Mouse (Mus musculus): ENCODE data around the gene 4933409G03Rik.
A peak's percentile ranks its signal among the peaks of the same experiment; 100 is the strongest.
"Not testable (repeated sequence)": the region's sequence is repeated elsewhere in the genome, so short reads cannot be mapped to it uniquely, and the experiment has no call there.

The 4933409G03Rik gene

GRCm38 (mm10) chr2:68582113-68582512 is at the start of gene 4933409G03Rik:
Gene 4933409G03Rik, plus strand, starts transcription at chr2:68582413.
- no peak for DNase-seq (ENCODE audit: low spot score)

- DNase-seq (ENCODE audit: low spot score) = no peak
These were observed 38.0 kb upstream of the 4933409G03Rik start for GRCm38 (mm10) chr2:68544190-68544589.

- DNase-seq (ENCODE audit: low spot score) = no peak
These were observed 21.4 kb upstream of the 4933409G03Rik start for GRCm38 (mm10) chr2:68560821-68561220.

GRCm38 (mm10) chr2:68563331-68563730 is 18.9 kb upstream of the 4933409G03Rik start:
- DNase-seq (ENCODE audit: low spot score) = peak; percentile 58

- peak; percentile 29 for DNase-seq (ENCODE audit: low spot score)
These were observed 13.9 kb upstream of the 4933409G03Rik start for GRCm38 (mm10) chr2:68568361-68568760.

- no peak for DNase-seq (ENCODE audit: low spot score)
These were observed 9.9 kb upstream of the 4933409G03Rik start for GRCm38 (mm10) chr2:68572340-68572739.

- DNase-seq (ENCODE audit: low spot score) = no peak
These were observed 10.6 kb downstream of the 4933409G03Rik start for GRCm38 (mm10) chr2:68592765-68593164.

- DNase-seq (ENCODE audit: low spot score) = not testable (repeated sequence)
These were observed 74.0 kb downstream of the 4933409G03Rik start, which contains the start of gene 4932414N04Rik for GRCm38 (mm10) chr2:68656186-68656585. Gene 4932414N04Rik, plus strand, starts transcription at chr2:68656486.

Measured in layer of hippocampus, adult 11-12 months (tissue).